Mouse (Mus musculus) embryonic fibroblast, embryonic 13.5 days (primary cell): ENCODE results near the gene Tmcc1. TPM values are rescaled to one million over a fixed set of nuclear protein-coding genes. Genes with fewer than 3 reads are reported as not detected.

ENCODE experiments used
- H3K27ac ChIP-seq: 2 replicates; pipeline ENCODE4 v1.5.1; 2012; ENCODE audit warnings: low read length, control low read depth, inconsistent platforms; ENCODE audit not compliant: insufficient read depth
- H3K4me1 ChIP-seq: 2 replicates; pipeline ENCODE4 v1.6.1; 2011; ENCODE audit warnings: low read length; ENCODE audit not compliant: control insufficient read depth, insufficient read depth
- H3K4me3 ChIP-seq: 2 replicates; pipeline ENCODE4 v1.5.1; 2011; ENCODE audit warnings: mild to moderate bottlenecking, control low read depth, low read length; ENCODE audit not compliant: insufficient read depth
- CTCF ChIP-seq: IDR thresholded peaks from 2 replicates; pipeline ENCODE4 v1.5.1; 2011; ENCODE audit warnings: mild to moderate bottlenecking, control low read depth, low read length, moderate library complexity, borderline replicate concordance; ENCODE audit not compliant: insufficient read depth
- POLR2A ChIP-seq: IDR thresholded peaks from 2 replicates; pipeline ENCODE4 v1.6.1; 2011; ENCODE audit warnings: low read depth, mild to moderate bottlenecking, control low read depth, low read length, moderate library complexity
- polyA plus RNA-seq: library from polyadenylated mRNA; stranded (reverse); fragments of >200 nt; gene quantifications from 2 replicates; pipeline ENCODE4 v1.2.4, GENCODE M21; 2011; ENCODE audit warnings: low read depth; ENCODE audit not compliant: missing spikeins, insufficient read length

The Tmcc1 gene
- polyA plus RNA-seq, 1 experiment, result 22.7 TPM

DNA sequence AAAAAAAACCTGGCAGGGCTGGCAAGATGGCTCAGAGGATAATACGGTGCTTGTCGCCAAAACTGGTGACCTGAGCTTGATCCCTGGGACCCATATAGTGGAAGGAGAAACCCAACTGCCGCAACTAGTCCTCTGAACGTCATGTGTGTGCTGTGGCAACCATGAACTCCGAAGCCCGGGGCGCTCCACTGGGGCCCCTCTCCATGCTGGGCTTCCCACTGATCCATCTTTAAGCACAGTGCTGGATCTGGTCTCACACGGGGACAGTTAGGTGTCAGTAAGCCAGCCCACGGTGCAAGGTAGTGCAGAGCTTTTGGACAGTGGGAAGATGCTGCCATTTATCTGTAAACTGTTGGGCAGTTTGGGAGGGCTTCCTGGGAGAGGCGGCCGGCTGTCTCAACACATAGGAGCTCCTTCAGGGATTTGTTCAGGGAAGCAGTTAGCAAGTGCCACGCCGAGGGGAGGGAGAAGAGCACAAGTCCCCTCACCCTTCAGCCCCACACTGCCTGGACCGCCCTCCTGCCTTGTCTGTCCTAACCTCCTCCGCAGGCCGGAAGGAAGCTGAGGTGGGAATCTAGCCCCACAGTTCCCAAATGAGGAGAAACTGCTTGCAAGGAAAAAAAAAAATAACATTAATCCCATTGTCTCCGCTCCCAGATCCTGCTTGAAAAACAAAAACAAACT is 187.9 kb downstream of the Tmcc1 start:
- Histone ChIP-seq H3K27ac (no peak overlapping the region), H3K4me3 (no peak overlapping the region), H3K4me1 (peaks cover 5% of the 10 kb centered on the region)
- TF ChIP-seq POLR2A, result no peak
- TF ChIP-seq CTCF, result no peak

DNA sequence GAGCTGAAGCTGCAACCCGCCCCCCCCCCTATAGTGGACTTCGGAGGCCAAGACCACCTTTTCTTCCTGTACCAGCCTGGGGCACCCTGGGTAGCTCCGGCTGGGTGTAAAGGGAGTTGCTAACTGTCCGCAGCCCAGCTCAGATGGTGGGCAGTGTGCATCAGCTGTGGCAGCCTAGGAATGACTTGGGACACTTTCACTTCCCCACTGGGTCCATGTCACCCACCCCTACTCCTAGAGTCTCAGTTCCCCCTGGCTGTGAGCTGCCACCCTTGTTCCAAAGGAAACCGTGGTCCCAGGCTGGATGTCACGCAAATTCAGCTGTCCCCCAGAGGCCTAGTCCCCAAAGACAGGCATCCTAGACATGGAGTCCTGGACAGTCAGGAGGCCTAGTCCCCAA is 188.6 kb downstream of the Tmcc1 start:
- no peak overlapping the region for H3K27ac ChIP-seq
- TF ChIP-seq CTCF (no peak), POLR2A (no peak)

DNA sequence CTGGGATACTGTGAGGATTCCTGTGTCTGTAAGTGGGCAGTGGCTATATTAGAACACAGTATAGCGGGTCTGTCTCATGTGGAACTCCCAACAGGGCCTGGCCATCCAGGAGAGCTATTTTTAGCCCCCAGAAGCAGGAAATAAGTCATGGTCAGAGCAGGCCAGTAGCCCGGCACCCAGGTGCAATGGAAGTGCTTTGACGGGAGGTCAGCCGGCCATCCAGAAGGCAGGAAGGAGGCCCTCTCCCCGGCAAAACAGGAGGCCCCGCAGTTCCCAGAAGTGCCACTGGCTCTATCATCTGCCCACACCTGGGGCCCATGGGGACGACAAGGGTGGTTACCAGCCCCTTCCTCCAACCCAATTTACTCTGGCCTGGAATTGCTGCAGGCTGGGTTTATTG is 189.2 kb downstream of the Tmcc1 start:
- peaks cover 5% of the 10 kb centered on the region for H3K4me1 ChIP-seq
- no peak for TF ChIP-seq POLR2A
- no peak for TF ChIP-seq CTCF
- no peak overlapping the region for H3K27ac ChIP-seq
- H3K4me3 ChIP-seq, result no peak overlapping the region

More for the DNA sequence above, 188.6 kb downstream of the Tmcc1 start:
- Histone ChIP-seq H3K4me1 (peaks cover 5% of the 10 kb centered on the region), H3K4me3 (no peak overlapping the region)

DNA sequence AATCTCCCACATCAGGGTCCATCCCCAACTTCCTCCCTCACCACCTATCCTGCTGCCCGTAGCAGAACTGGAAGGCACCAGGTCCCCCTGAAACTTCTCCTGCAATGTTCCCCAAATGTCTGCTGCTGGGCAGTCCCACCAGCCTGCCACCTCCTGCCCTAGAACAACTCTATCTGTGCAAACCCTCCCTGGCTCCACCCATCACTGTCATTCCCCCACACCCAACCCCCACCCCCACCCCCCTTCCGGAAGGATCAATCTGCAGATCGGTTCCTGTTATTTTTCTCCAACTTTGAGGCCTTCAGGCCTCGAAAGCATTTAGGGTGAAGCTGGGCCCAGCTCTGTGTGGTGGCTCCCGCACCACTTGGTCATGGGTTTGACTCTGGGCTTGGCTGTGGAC is 189.8 kb downstream of the Tmcc1 start:
- Histone ChIP-seq H3K4me3 (no peak overlapping the region), H3K4me1 (peaks cover 5% of the 10 kb centered on the region), H3K27ac (no peak overlapping the region)
- TF ChIP-seq CTCF (no peak), POLR2A (no peak)

DNA sequence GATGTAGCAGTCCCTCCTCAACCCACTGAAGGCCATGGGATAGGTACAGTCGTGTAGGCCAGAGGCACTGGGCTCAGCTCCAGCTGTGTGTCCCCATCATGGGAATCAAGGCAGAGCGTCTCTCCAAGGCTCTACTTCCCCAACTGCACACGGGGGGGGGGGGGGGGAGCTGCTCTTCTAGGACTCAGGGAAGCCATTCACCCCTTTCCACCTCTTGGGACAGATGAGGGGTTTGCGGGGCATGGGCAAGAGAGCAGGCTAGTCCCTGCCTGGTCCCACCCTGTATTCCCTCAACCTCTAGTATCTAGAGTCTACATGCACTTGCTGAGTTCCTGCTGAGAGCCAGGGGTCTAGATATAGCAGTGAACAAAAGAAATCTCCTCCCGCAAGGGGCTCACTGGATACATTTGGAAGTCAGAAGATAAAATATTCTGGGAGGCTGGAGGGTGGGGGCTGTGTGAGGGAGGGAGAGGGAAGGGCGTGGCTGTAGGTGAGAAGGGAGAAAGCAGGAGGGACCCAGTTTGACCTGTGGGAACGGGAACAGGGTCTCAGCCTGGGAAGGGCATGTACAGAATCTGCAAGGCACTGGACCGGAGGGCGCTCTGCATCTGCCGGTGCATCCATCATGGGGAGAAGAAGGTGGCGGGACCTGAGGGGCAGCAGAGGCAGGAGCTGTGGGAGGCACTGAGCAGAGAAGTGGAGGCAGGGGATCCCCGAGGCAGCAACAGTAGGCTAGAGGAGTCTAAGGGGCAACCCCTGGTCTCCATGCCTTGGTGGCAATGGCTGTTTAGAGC is 190.8 kb downstream of the Tmcc1 start:
- Histone ChIP-seq H3K4me3 (no peak overlapping the region), H3K4me1 (peaks cover 5% of the 10 kb centered on the region), H3K27ac (no peak overlapping the region)
- TF ChIP-seq CTCF, result no peak
- no peak for TF ChIP-seq POLR2A

DNA sequence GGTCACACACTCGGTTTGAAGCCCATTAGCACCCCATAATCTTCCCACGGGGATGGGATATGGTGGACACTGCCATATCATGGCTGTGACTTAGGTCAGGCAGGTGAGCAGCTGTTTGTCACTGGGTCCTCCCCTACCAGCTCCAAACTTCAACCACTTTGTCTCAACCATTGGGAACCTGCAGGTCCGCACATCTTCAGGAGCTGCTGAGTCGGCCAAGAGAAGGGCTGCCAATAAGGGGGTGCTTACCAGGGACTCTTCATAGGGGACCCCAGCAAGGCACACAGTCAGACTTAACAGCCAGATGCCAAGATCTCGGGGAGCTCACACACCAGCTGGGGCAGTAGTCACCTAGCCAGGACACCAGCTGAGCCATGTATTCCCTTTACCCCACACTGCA is 192.4 kb downstream of the Tmcc1 start:
- H3K27ac ChIP-seq, result no peak overlapping the region
- peaks cover 7% of the 10 kb centered on the region for H3K4me1 ChIP-seq
- H3K4me3 ChIP-seq, result no peak overlapping the region
- TF ChIP-seq POLR2A (no peak), CTCF (no peak)

DNA sequence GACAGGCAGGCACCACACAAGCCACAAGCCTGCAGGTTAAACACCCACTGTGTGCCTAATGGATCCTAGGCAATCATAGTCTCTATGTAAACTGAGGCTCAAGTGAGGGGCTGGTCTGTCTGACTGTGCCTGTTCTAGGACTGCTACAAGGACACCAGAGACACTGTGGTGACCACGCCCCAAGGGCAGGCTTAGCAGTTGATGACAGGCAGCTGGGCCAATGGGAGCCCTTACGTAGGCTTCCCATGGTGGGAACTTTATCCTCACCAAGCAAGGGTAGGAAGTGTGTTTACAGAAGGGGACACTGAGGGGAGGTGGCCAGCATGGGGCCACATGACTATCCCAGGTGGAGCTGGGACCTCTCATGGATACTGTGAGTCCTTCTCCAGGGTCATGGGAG is 194.1 kb downstream of the Tmcc1 start:
- Histone ChIP-seq H3K4me3 (no peak overlapping the region), H3K4me1 (peaks cover 7% of the 10 kb centered on the region), H3K27ac (no peak overlapping the region)
- TF ChIP-seq CTCF (no peak), POLR2A (no peak)

DNA sequence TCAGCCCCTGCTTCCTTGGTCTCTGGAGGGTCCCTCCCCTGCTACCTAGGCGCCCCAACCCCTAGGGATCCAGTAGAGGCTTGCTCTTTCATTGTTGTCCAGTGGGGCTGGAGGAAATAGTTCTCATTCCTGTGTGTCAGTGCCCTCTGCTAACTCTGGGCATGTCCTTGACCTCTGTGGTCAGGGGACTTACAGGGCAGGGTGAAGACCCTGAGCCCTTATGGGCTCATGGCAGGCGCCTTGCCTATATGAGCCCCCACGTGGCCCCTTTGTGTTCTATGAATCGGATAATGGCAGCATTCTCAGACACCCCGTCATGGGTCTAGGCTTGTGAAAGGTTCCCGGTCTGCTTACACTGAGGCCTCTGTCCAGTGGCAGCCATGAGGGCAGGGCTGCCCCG is 194.5 kb downstream of the Tmcc1 start:
- no peak overlapping the region for H3K27ac ChIP-seq
- peaks cover 3% of the 10 kb centered on the region for H3K4me1 ChIP-seq
- TF ChIP-seq POLR2A, result no peak
- TF ChIP-seq CTCF, result no peak
- no peak overlapping the region for H3K4me3 ChIP-seq

DNA sequence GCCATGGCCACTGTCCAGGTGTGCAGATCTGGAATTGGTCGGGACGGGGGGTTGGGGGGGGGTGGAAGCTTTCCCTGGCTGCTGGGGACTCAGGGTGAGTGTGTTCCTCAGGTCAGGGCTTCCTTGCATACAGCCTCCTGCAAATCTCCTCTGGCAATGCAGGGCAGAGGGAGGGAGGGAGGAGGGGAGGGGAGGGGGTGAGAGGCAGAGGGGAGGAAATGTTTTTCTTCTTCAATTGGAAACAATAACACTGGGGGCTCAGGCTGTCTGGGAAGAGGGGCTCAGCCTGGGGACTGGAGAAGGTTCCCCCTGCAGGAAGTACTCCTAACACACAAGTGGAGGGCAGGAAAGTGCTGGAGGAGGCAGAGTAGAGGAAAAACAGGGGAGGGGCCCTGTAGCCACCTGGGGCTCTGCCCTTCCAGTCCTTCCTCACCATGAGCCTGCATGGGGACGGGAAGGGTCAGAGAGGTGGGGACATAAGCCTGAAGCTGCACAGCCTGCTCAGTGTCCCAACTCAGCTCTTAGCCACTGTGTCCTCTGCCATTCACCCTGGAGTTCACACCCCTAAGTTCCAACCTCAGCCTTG is 195.5 kb downstream of the Tmcc1 start:
- peaks cover 2% of the 10 kb centered on the region; the same call in 1 of the 2 replicates for H3K4me1 ChIP-seq
- TF ChIP-seq POLR2A (no peak), CTCF (no peak)

DNA sequence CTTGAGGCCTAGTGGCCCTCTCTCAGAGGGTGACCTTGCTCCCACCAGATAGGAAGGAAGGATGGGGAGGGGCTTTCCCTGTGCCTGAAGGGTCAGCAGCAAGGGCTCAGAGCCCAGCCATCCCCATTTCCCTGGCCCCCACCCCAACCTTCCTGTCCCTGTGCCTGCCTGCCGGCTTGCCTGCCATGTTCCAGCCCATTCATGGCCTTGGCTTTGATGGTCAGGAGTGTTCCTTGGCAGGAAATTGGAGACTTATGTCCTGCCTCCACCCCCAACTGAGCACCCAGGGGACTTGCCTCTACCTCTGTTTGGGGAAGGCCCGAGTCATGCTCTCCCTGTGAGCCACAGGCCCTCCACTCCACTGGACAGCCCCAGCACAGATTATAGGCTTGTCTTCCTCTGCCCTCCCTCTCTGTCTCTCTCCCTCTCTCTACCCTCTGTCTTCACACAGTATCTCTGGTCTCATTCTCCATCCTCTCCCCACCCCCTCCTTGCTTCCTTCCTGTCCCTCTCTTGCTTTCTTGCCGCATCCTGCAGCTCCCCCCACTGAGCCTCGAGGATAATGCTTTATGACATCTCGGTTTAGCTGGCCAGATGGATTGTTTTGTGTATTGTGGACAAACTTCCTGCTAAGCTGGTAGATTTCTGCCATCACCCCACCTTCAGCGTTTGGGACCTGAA is 197.0 kb downstream of the Tmcc1 start:
- Histone ChIP-seq H3K27ac (no peak overlapping the region), H3K4me3 (no peak overlapping the region), H3K4me1 (peaks cover 2% of the 10 kb centered on the region; the same call in 1 of the 2 replicates)
- TF ChIP-seq POLR2A, result no peak
- peak; percentile 23; the same call in 1 of the 2 replicates for TF ChIP-seq CTCF

More for the DNA sequence above, 195.5 kb downstream of the Tmcc1 start:
- Histone ChIP-seq H3K4me3 (no peak overlapping the region), H3K27ac (no peak overlapping the region)
